Mouse (Mus musculus) lung, postnatal 25 days (tissue): ENCODE measurements around the gene Bloc1s1.

Experiments
- DNase-seq: peaks from one replicate; pipeline ENCODE4 v3.0.0; 2022; ENCODE audit warnings: low spot score

Gene Bloc1s1

DNA sequence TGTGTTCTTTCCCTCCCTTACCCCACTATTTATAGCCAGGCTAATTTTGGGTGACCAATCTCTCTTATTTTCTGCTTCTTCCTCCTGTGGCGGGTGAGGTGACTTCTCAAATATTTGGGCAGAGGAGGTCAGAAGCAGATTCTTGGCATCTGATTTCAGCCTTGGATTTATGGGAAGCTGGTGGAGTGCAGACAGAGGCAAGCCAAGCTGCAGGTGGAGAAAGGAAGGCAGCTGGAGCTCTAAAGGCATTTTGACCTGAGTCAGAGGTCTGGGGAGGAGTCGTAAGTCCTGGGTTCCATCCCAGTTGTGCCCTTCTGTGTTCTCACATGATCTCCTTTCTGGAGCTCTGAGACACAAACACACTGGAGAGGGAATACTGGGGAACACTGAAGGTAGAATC is 7.6 kb upstream of the Bloc1s1 start:
- no peak for DNase-seq

- DNase-seq: peak; percentile 86
Measured at GRCm38 (mm10) chr10:128929638-128930378, 6.0 kb upstream of the Bloc1s1 start.

DNA sequence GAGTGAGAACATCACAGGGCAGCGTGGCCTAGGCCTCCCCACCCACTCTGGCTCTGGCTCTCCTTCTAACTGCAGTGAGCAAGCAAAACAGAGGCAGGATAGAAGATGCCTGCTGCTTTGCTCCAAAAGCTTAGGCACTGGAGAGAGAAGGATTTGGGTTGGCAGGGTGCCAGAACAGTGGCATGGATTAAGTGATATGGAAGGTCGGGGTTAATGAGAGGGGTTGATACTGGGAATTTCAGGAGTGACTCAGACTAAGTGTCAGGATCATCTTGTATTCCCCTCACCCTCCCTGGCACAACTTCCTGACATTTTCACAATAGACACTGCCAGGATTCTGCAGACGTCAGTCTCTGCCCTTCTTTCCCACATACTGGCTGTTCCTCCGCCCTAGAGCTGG is 4.5 kb upstream of the Bloc1s1 start:
- DNase-seq: no peak

DNA sequence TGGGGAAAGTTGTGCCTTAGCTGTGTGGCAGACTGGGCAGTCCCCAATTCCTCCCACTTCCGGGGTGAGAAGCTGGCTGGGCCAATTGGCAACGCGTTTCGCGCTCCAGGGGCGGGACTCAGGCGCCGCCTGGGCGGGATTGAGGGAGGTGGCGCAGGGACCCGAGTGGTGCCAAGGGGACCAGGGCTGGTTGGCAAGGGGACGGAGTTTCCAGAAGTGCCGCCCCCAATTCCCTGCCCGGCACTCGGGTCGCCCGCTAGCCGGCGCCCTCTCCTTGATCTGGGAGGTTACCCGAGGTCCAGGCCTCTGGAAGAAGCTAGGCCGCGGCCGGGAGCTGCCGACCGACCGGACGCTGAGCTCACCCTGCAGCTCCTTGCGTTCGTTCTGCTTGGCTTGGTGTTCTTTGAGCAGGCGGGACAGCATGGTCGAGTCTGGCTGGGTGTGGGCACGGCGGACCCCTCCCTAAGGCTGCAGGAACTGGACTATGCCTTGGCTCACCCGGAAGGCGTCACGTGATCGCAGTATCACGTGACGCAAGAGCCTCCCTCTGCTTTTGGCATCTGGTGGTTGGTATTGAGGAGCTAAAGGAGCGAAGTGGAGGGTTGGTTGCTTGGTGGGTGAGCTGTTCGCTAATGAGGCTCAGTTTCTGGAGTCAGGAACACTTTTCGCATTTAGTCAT is 683 bp downstream of the Bloc1s1 start:
- DNase-seq: peak; percentile 97

GRCm38 (mm10) chr10:128922822-128923012 is 1.1 kb downstream of the Bloc1s1 start, which contains the start of gene Rdh5:
Gene Rdh5 (minus strand): TSS chr10:128922888.
- DNase-seq: no peak

GRCm38 (mm10) chr10:128921883-128922821 is 1.7 kb downstream of the Bloc1s1 start:
- no peak for DNase-seq

GRCm38 (mm10) chr10:128921251-128921650 is 2.6 kb downstream of the Bloc1s1 start:
- DNase-seq: no peak

GRCm38 (mm10) chr10:128920736-128921161 is 3.1 kb downstream of the Bloc1s1 start:
- DNase-seq: no peak

DNA sequence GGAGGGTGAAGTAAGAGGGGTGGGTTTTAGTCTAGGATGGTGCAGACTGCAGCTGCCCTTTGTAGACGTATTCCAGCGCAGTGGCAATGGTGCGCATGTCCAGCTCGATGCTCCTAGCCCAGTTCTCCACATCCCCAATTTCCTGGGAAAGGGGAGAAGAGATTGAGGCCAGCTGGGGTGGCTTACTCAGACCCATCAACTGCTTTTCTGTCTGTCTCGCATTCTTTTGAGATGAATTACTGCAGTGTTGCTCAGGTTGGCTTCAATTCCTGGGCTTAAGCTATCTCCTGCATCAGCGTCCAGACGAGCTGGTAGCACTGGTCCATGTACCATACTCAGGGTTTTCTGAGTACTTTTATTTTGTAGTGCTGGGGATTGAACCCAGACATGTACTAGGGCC is 3.9 kb downstream of the Bloc1s1 start:
- DNase-seq: no peak

DNA sequence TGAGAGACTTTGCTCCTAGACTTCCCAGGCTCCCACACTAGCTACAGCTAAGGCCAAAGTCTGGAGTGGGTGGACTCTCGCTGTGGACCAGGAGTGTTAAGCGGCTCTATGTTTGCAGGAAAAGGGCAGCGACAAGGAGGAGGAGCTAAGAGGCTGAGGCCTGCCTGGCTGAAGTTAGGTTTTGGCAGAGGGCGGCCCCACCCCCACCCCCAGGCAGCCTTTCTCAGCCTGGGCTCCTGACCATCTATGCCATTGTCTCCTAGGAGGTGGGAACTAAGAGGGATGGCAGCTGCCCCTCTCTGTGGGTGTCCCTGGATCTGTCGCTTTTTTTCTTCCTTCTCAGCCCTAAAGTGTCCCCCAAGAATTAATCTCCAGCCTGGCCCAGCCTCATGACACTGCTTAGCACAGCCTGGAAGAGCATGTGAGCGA is 4.6 kb downstream of the Bloc1s1 start:
- DNase-seq: no peak

DNA sequence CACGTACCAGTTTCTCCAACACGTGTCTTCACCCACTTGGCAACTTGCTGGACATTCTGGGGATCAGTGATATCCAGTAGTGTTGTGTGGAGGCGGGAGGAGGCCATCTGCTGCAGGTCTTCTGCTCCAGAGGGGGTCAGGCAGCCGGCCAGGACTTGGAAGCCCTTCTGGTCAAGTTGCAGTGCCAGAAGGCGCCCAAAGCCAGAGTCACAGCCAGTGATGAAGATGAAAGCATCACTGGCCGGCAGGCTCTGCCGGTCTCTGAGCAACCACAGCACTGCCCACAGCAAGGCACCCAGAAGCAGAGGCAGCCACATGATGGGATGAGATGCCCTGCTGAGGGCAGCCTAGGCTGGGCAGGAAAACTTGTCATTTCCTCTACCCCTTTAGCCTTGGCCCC is 5.6 kb downstream of the Bloc1s1 start:
- DNase-seq: no peak

DNA sequence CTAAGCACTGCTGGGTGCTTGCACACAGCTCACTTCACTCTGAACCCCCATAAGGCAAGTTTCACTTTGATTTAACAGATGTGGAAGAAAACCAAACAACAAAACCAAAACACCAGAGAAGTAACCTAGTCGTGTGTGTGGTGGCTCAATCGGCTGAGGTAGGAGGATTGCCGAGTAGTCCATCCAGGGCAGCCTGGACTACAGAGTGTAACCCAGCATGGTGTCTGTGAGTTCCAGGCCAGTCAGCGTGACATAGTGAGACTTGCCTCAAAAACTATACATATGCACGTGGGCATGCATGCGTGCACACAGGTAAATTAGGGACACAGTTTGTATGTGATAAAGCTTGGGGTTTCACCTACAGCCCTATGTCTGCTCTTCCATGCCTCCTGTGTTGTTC is 6.4 kb downstream of the Bloc1s1 start:
- DNase-seq: no peak

DNA sequence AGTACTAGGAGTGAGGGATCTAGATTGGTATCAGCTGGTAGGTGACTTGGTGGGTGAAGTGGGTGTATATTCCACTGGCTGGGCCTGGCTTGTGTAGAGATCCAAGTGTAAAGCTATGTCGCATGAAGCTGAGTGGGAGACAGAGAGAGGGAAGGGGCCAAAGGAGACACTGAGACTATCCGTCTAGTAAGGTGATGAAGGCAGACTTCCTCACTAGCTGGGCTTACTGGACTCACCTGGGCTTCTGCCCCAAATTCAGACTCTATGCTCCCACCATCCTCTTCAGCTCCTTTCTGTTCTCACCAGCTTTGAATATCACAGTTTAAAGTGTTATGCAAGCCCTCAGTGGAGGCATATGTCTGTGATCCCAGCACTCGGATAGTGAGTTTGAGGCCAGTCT is 7.2 kb downstream of the Bloc1s1 start:
- no peak for DNase-seq

GRCm38 (mm10) chr10:128915550-128915949 is 8.3 kb downstream of the Bloc1s1 start:
- DNase-seq: no peak

DNA sequence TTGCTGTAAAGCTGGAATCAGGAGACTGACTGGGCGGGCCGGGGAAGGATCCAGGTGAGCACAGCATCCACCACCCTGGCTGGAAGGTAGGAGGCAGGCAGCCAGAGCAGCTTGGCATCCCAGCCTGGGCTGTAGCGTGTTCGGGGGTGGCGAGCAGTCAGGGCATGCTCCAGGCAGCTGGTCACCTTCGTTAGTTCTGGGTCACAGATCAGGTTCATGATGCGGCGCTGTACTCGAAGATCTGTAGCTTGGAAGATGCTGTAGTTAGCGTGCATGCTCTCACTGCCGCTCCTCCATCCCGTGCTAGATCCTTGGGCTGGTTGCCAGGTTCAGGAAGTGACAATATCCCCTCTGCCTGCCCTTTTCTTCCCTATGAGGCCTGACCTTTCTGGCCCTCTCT is 10.1 kb downstream of the Bloc1s1 start:
- no peak for DNase-seq

GRCm38 (mm10) chr10:128913219-128913618 is 10.6 kb downstream of the Bloc1s1 start:
- DNase-seq: peak; percentile 89

DNA sequence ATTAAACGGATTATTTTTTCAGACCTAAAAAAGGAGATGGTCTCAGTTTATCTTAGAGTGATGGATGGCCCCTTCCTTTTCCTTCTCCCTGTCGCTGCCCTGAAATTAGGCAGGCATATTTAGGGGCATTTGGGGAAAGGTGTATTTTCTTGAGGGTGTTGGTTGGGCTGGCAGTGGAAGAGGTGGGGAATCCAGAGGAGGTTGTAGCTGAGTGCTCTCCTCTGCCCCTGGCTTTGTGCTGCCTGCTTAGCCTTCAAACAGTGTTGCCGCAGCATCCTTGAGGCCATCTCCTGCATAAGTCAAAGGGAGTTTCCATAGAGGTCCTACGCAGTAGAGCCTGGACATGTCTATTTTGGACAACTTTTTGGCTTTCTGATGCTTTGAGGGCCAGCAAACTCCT is 11.0 kb downstream of the Bloc1s1 start:
- no peak for DNase-seq

DNA sequence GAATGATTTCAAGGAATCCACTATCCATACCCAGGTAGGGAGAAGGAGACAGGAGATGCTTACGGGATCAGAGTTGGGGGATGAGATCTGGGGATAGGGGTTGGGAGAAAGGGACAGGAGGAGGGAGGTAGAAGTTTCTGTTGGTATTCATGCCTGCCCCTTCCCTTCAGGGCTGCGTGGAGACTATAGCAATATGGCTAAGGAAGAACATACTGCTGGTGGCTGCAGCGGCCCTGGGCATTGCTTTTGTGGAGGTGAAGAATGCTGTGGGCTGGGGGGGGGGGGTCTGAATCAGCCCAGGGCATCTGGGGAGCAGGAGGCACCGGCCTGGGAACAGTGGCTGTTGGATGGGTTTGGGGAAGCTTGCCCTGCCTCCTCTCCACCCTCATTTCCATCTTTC is 11.6 kb downstream of the Bloc1s1 start:
- DNase-seq: no peak

DNA sequence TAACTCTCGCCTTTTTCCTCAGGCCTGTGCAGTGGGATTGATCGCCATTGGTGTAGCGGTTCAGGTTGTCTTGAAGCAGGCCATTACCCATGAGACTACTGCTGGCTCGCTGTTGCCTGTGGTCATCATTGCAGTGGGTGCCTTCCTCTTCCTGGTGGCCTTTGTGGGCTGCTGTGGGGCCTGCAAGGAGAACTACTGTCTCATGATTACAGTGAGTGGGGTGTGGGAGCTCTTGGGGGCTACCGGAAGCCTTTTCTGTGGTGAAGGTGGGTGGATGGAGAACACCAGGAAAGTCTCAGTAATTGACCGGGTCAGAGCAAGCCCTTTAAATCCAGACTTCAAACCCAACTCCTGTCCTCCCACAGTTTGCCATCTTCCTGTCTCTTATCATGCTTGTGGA is 12.4 kb downstream of the Bloc1s1 start:
- no peak for DNase-seq

DNA sequence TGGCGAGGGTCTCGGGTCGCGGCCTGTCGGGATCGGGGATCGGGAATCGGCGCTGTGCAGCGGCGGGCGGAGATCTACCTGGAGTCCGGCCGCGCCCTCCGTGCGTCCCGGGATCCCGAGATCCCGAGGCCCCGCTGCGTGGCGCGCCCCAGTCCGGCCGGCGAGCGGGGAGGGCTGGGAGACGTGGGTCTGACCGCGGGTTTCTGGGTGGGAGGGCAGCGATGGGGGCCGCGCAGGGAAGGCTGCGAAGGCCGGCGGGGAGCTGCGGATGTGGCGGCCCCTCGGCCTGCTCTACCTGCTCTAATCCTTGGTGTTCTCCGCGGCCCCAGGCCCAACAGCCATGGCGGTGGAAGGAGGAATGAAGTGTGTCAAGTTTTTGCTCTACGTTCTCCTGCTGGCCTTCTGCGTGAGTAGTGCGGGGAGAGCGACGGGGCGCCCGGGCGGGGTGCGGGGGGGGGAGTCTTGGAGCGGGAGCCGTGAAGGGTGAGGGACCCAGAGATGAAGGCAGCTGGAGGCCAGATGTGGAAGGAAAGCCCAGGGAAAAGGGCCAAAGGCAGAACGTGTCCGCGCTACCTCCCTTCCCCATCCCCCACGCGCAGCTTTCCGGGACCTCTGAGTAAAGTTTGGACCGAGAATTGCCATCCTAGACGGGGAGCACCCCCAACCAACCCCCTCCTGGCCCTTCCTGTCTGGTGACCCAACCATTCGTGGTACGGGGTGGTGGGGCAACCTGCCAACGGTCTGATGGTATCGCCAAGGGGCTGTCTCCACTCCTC is 13.6 kb downstream of the Bloc1s1 start:
- DNase-seq: peak; percentile 35

GRCm38 (mm10) chr10:128909567-128910028 is 14.2 kb downstream of the Bloc1s1 start:
- peak; percentile 85 for DNase-seq
